Mouse (Mus musculus) ovary, postnatal 10 days (tissue): ENCODE measurements around the gene Vmn1r80.
"Not testable (repeated sequence)": the region's sequence is repeated elsewhere in the genome, so short reads cannot be mapped to it uniquely, and the experiment has no call there.

Experiments used
- DNase-seq: peaks from one replicate; pipeline ENCODE4 v3.0.0; 2022; ENCODE audit warnings: low spot score

Gene Vmn1r80

GRCm38 (mm10) chr7:12188986-12189385 lies at the start of gene Vmn1r80:
Gene Vmn1r80, plus strand, starts transcription at chr7:12189286.
- DNase-seq, result no peak

- no peak for DNase-seq
These were observed 39.1 kb upstream of the Vmn1r80 start, which contains the start of gene Vmn1r78 for GRCm38 (mm10) chr7:12149957-12150356. Gene Vmn1r78, plus strand, starts transcription at chr7:12150257.

- not testable (repeated sequence) for DNase-seq
These were observed 32.6 kb upstream of the Vmn1r80 start for GRCm38 (mm10) chr7:12156463-12156862.

GRCm38 (mm10) chr7:12170979-12171378 lies 18.1 kb upstream of the Vmn1r80 start, which contains the start of gene Vmn1r79:
Gene Vmn1r79, plus strand, starts transcription at chr7:12171279.
- not testable (repeated sequence) for DNase-seq

- not testable (repeated sequence) for DNase-seq
These were observed 16.2 kb upstream of the Vmn1r80 start for GRCm38 (mm10) chr7:12172926-12173325.

- DNase-seq, result no peak
These were observed 15.1 kb downstream of the Vmn1r80 start for GRCm38 (mm10) chr7:12204141-12204540.
